Mouse (Mus musculus): ENCODE measurements around the gene Uspl1. TPM values are rescaled to one million over a fixed set of nuclear protein-coding genes. Genes with fewer than 3 reads are reported as not detected.
A peak's percentile ranks its signal among the peaks of the same experiment; 100 is the strongest.

The Uspl1 gene
- polyA plus RNA-seq, 1 experiment from 2014 or later, result 72.3 TPM

- Histone ChIP-seq H3K36me3 (peaks cover 47% of the 10 kb centered on the region), H3K27ac (replicated peaks) (no peak overlapping the region), H3K27me3 (no peaks in the 10 kb centered on the region), H3K4me3 (no peak overlapping the region), H3K9ac (replicated peaks) (no peak overlapping the region), H3K4me2 (replicated peaks) (no peak overlapping the region), H3K4me1 (no peaks in the 10 kb centered on the region; the same call in 1 of the 2 replicates), H3K9me3 (peaks cover 5% of the 10 kb centered on the region; the same call in 1 of the 2 replicates)
- ATAC-seq (ENCODE audit: low FRiP score, low read depth), result 0 out of 2 replicates have a peak, but pooled peaks have one; percentile 34
- 83% methylated on average over 6 of the region's 6 CpGs for WGBS
These were observed 33.6 kb downstream of the Uspl1 start for GRCm38 (mm10) chr5:149217524-149218357.

DNA sequence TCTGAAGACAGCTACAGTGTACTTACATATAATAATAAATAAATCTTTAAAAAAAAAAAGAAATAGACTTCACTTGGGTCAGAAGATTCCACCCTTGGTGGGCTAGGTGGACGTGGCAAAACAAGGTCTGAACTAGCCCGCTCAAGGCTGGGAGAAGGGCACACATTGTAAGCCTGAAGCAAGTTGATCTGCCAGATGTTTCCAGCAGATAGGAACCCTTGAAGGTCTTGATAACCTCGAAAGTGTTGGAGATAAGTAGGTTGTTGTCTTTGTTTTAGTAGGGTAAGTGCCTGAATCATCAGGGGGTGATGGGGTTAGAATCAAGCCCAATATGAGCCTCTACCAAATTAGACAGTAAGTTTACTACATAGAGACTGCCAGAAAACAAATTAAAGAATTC lies 35.3 kb downstream of the Uspl1 start:
- Histone ChIP-seq H3K9ac (replicated peaks) (no peak overlapping the region), H3K9me3 (peaks cover 5% of the 10 kb centered on the region; the same call in 1 of the 2 replicates), H3K4me3 (no peak overlapping the region), H3K27ac (replicated peaks) (no peak overlapping the region), H3K4me2 (replicated peaks) (no peak overlapping the region), H3K4me1 (peaks cover 6% of the 10 kb centered on the region), H3K36me3 (peaks cover 30% of the 10 kb centered on the region), H3K27me3 (no peaks in the 10 kb centered on the region)
- ATAC-seq (ENCODE audit: low FRiP score, low read depth), result no peak
- 82% methylated on average over 3 of the region's 3 CpGs for WGBS

DNA sequence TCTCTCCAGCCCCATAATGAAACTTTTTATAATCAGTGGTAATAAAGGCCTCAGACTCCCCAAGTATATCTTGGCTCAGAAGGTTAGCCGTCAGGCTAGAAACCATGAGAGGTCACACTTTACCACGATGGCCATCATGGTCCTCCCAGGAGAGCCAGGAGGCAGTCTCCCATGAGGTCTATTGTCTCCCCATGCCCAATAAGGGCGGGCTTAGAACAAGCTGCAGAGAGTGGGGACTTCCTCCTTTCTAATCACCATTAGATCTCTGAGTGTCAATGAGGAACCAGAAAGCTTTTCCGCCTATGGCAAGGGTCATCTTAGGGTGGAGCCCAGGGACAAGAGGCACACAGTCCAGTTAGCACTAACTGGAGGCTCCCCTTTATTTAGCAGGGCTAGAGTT lies 37.2 kb downstream of the Uspl1 start:
- no peak for ATAC-seq (ENCODE audit: low FRiP score, low read depth)
- H3K4me3 ChIP-seq, result no peak overlapping the region
- peaks cover 14% of the 10 kb centered on the region for H3K4me1 ChIP-seq
- H3K9me3 ChIP-seq, result peaks cover 5% of the 10 kb centered on the region; the same call in 1 of the 2 replicates
- peaks cover 11% of the 10 kb centered on the region for H3K36me3 ChIP-seq
- no peak overlapping the region for H3K9ac ChIP-seq (replicated peaks)
- 90% methylated on average over 4 of the region's 4 CpGs for WGBS
- no peak overlapping the region for H3K27ac ChIP-seq (replicated peaks)
- H3K27me3 ChIP-seq, result peaks cover 4% of the 10 kb centered on the region; the same call in 1 of the 2 replicates
- no peak overlapping the region for H3K4me2 ChIP-seq (replicated peaks)

- Histone ChIP-seq H3K36me3 (no peaks in the 10 kb centered on the region), H3K9ac (replicated peaks) (no peak overlapping the region), H3K4me2 (replicated peaks) (peak overlapping the region; percentile 24; the same call in 1 of the 2 replicates), H3K4me3 (no peak overlapping the region), H3K9me3 (peaks cover 5% of the 10 kb centered on the region; the same call in 1 of the 2 replicates), H3K27me3 (peaks cover 4% of the 10 kb centered on the region), H3K27ac (replicated peaks) (peak overlapping the region; percentile 49), H3K4me1 (peaks cover 14% of the 10 kb centered on the region)
- no peak for ATAC-seq (ENCODE audit: low FRiP score, low read depth)
- 11% methylated on average over 7 of the region's 7 CpGs for WGBS
These were observed 40.5 kb downstream of the Uspl1 start for GRCm38 (mm10) chr5:149224666-149225065.

DNA sequence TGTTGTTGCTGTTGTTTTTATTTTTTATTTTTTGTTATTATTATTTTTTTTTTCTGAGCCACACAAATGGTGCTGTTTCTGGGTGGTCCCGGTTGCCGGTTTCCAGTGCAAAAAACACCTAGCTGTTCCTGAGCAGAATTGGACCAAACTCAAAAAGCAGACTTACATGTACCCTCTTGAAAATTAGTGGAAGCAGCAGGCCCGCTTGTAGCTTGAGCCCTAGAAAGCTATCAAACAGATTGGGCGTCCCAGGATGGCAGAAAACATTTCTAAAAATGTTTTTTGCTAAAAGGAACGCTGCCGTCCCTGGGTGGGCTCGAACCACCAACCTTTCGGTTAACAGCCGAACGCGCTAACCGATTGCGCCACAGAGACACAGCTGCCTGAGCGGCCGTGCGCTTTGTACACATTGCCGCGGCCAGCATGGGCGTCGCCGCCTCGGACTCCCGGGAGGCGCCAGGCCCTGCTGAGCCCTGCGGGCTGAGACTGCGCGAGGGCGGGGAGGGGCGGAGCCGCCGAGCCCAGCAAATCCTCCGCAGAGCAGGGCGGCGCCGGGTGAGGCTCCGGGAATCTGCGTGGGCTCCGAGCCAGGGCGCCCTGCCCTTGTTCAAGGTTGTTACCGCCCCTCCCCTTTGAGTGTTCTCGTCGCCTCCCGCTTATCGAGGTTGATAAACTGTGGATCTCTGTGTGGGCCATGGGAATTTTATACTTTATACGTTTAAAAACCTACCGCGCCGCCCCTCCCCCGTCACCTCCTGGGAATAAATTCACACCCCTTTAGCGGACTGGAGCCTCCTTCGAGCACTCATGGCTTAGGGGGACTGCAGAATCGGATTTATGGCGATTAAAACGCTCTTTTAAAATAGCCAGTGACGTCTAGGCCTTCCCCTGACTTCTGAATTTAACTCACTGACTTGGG lies 44.8 kb downstream of the Uspl1 start:
- ATAC-seq (ENCODE audit: low FRiP score, low read depth), result peak; percentile 98
- no peaks in the 10 kb centered on the region for H3K9me3 ChIP-seq
- WGBS, result 3% methylated on average over 55 of the region's 55 CpGs
- H3K36me3 ChIP-seq, result no peaks in the 10 kb centered on the region
- peak overlapping the region; percentile 50 for H3K4me2 ChIP-seq (replicated peaks)
- peak overlapping the region; percentile 50 for H3K4me3 ChIP-seq
- H3K4me1 ChIP-seq, result peaks cover 13% of the 10 kb centered on the region
- H3K27ac ChIP-seq (replicated peaks), result peak overlapping the region; percentile 81
- peak overlapping the region; percentile 50 for H3K9ac ChIP-seq (replicated peaks)
- H3K27me3 ChIP-seq, result peaks cover 4% of the 10 kb centered on the region

DNA sequence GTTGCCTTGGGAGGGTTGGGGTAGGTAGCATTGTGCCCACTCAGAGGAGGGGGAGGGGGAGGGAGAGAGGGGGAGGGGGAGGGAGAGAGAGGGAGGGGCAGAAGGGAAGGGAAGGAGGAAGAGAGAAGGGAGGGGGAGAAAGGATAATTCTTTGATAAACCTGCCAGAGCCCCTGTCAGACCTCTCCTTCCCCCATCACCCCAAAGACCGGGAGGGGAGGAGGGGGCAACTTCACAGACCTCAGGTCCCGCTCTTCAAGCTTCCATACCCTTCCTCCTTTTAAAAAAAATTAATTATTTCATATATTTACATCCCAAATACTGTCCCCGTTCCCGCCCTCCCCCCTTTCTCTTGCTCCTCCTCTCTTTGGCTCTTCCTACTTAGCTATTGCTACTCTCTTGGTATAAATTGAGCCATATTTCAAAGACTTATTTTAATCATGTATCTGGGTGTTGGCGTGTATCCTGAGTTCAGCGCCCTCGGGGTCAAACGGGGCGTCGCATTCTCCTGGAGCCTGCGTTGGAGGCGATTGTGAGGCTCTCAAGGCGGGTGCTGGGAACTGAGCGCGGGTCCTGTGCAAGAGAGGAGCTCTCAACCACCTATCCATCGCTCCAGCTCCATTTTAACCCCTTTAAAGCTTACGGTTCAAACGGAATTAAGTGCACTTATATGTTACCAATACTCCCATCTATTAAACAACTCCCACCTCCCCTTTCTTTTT lies 45.6 kb downstream of the Uspl1 start:
- Histone ChIP-seq H3K4me2 (replicated peaks) (peak overlapping the region; percentile 50), H3K9ac (replicated peaks) (peak overlapping the region; percentile 50), H3K27me3 (peaks cover 4% of the 10 kb centered on the region), H3K27ac (replicated peaks) (peak overlapping the region; percentile 81), H3K4me1 (peaks cover 5% of the 10 kb centered on the region; the same call in 1 of the 2 replicates), H3K36me3 (no peaks in the 10 kb centered on the region), H3K4me3 (peak overlapping the region; percentile 50), H3K9me3 (no peaks in the 10 kb centered on the region)
- peak; percentile 8; the same call in 1 of the 2 replicates for ATAC-seq (ENCODE audit: low FRiP score, low read depth)
- WGBS, result 74% methylated on average over 18 of the region's 18 CpGs

- H3K4me1 ChIP-seq, result no peaks in the 10 kb centered on the region
- H3K9ac ChIP-seq (replicated peaks), result no peak overlapping the region
- ATAC-seq (ENCODE audit: low FRiP score, low read depth), result no peak
- no peaks in the 10 kb centered on the region for H3K36me3 ChIP-seq
- H3K4me3 ChIP-seq, result no peak overlapping the region
- no peaks in the 10 kb centered on the region for H3K27me3 ChIP-seq
- no peak overlapping the region for H3K4me2 ChIP-seq (replicated peaks)
- H3K27ac ChIP-seq (replicated peaks), result no peak overlapping the region
- no peaks in the 10 kb centered on the region for H3K9me3 ChIP-seq
- 87% methylated on average over 7 of the region's 7 CpGs for WGBS
These were observed 50.9 kb downstream of the Uspl1 start for GRCm38 (mm10) chr5:149235002-149235401.

DNA sequence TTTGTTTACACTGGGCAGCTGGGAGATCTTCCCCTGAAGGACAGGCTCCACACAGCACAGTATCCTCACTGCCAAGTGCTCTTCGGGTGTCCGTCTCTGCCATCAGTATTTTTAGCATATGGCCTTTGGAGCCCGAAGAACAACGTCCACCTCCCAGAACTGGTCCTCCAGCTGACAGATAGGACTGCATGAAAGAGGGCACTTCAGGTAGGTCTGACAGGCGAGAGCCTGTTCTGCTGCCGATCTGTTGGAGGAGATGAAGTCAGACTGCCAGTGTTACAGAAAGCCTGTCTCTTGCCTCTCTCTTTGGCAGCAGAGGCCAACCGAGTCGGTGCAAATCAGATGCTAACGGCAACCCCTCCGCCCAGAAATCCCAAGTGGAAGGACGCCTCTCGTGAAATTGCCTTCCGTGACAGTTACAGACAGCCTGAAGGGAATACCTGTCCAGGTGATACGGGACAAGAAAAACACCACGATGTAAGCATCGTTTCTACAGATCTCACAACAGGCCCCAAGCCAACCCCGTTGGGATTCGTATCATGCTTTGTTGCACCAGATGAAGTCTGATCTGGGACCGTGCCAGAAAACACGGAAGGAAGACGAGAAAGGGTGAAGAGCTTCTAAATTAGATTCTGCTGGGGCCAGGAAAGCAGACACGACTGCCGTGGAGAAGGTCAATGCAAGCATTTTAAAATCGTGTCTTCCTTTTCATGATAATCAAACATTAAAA lies 53.2 kb downstream of the Uspl1 start:
- 90% methylated on average over 24 of the region's 24 CpGs for WGBS
- no peaks in the 10 kb centered on the region for H3K9me3 ChIP-seq
- H3K4me1 ChIP-seq, result no peaks in the 10 kb centered on the region

DNA sequence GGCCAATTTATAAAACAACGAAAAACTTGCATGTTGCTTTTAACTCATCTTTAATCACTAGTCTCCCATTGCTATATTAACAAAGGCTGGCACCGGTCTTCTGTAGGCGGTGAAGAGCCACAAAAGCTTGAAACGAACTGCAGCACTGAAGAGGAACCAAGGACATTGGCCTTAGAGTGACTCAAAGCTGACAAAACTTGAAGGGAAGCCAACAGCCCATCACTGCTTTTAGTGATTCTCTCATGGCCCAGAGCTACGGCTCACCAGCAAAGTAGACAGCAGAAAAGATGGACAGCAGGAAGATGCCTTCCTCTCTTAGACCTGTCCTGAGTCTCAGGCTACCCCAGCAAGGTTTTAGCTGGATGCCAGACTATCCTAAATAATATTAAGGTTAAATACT lies 58.3 kb downstream of the Uspl1 start:
- 93% methylated on average over 5 of the region's 5 CpGs for WGBS
- Histone ChIP-seq H3K9me3 (no peaks in the 10 kb centered on the region), H3K9ac (replicated peaks) (no peak overlapping the region), H3K36me3 (no peaks in the 10 kb centered on the region), H3K4me1 (peaks cover 11% of the 10 kb centered on the region), H3K4me3 (no peak overlapping the region), H3K27me3 (no peaks in the 10 kb centered on the region), H3K27ac (replicated peaks) (no peak overlapping the region), H3K4me2 (replicated peaks) (no peak overlapping the region)
- no peak for ATAC-seq (ENCODE audit: low FRiP score, low read depth)

More for the DNA sequence above, 53.2 kb downstream of the Uspl1 start:
- Histone ChIP-seq H3K27ac (replicated peaks) (no peak overlapping the region), H3K27me3 (no peaks in the 10 kb centered on the region), H3K4me3 (no peak overlapping the region), H3K9ac (replicated peaks) (no peak overlapping the region), H3K4me2 (replicated peaks) (no peak overlapping the region), H3K36me3 (no peaks in the 10 kb centered on the region)
- ATAC-seq (ENCODE audit: low FRiP score, low read depth), result no peak

GRCm38 (mm10) chr5:149243053-149243452 lies 58.9 kb downstream of the Uspl1 start:
- Histone ChIP-seq H3K4me2 (replicated peaks) (no peak overlapping the region), H3K36me3 (no peaks in the 10 kb centered on the region), H3K4me1 (peaks cover 11% of the 10 kb centered on the region), H3K27me3 (no peaks in the 10 kb centered on the region), H3K27ac (replicated peaks) (no peak overlapping the region), H3K4me3 (no peak overlapping the region), H3K9ac (replicated peaks) (no peak overlapping the region), H3K9me3 (no peaks in the 10 kb centered on the region)
- ATAC-seq (ENCODE audit: low FRiP score, low read depth), result no peak
- 40% methylated on average over 5 of the region's 5 CpGs for WGBS

Data from midbrain, embryonic 12.5 days (tissue).